Mouse (Mus musculus) heart, postnatal 0 days (tissue): ENCODE results near the gene Mrtfa. TPM values are rescaled to one million over a fixed set of nuclear protein-coding genes. Genes with fewer than 3 reads are reported as not detected.

Experiments
- ATAC-seq: fragments of 200-750 bp; cut with Nextera tagmentation; 2 replicates; pipeline ENCODE4 v1.8.0; 2017; ENCODE audit warnings: low read depth, moderate number of reproducible peaks, moderate library complexity; ENCODE audit not compliant: insufficient read depth
- DNase-seq: peaks from one replicate; pipeline ENCODE4 v3.0.0-alpha.2; 2016; ENCODE audit warnings: low spot score
- H3K27ac ChIP-seq: fragments of 300-500 bp; sonication (generic); 2 replicates; pipeline ENCODE4 v1.5.1; 2014; ENCODE audit warnings: low read depth, mild to moderate bottlenecking
- H3K27me3 ChIP-seq: fragments of 300-500 bp; sonication (generic); 2 replicates; pipeline ENCODE4 v1.6.1; 2014; ENCODE audit warnings: low read length, mixed read lengths; ENCODE audit not compliant: control insufficient read depth, insufficient read depth
- H3K36me3 ChIP-seq: fragments of 300-500 bp; sonication (generic); replicated peaks from 2 replicates; pipeline ENCODE4 v1.6.1; 2014; ENCODE audit warnings: low read length, mixed read lengths; ENCODE audit not compliant: control insufficient read depth, insufficient read depth
- H3K4me1 ChIP-seq: fragments of 300-500 bp; sonication (generic); 2 replicates; pipeline ENCODE4 v1.6.1; 2014; ENCODE audit warnings: antibody characterized with exemption; ENCODE audit not compliant: control insufficient read depth, insufficient read depth
- H3K4me2 ChIP-seq: fragments of 300-500 bp; sonication (generic); 2 replicates; pipeline ENCODE4 v1.6.1; 2014; ENCODE audit warnings: low read depth, mild to moderate bottlenecking, low read length, moderate library complexity
- H3K4me3 ChIP-seq: fragments of 300-500 bp; sonication (generic); 2 replicates; pipeline ENCODE4 v1.5.1; 2014; ENCODE audit warnings: low read depth, low read length
- H3K9ac ChIP-seq: fragments of 300-500 bp; sonication (generic); replicated peaks from 2 replicates; pipeline ENCODE4 v1.6.1; 2014; ENCODE audit warnings: low read depth, low read length, mixed read lengths
- H3K9me3 ChIP-seq: fragments of 300-500 bp; sonication (generic); replicated peaks from 2 replicates; pipeline ENCODE4 v1.6.1; 2016; ENCODE audit warnings: low read length; ENCODE audit not compliant: control insufficient read depth
- CTCF ChIP-seq: IDR thresholded peaks from 2 replicates; pipeline ENCODE4 v1.5.1; 2016; ENCODE audit warnings: antibody characterized with exemption, control low read depth, low read depth
- EP300 ChIP-seq: IDR thresholded peaks from 2 replicates; pipeline ENCODE4 v1.6.1; 2016; ENCODE audit warnings: antibody characterized with exemption, low read depth
- WGBS: fragments of 180-500 bp; shearing (Covaris S2); extraction: QIAGEN DNeasy Blood & Tissue Kit; methylation state at CpG from one replicate; pipeline ENCODE4 v1.1.7; 2014; 5-methylcytosine and 5-hydroxymethylcytosine counted together
- polyA plus RNA-seq: library from polyadenylated mRNA; unstranded; fragments of >200 nt; fragmentation: Nextera tagmentation; extraction: Ambion mirVana; gene quantifications from 2 replicates; pipeline ENCODE4 v1.2.1, GENCODE M21; 2015
- total RNA-seq: library from RNA; depleted of rRNA; stranded (reverse); fragments of >200 nt; gene quantifications from 2 replicates; pipeline ENCODE4 v1.2.3, GENCODE M21; 2014; ENCODE audit warnings: low replicate concordance

The Mrtfa gene
- total and polyA plus RNA-seq, 2 experiments from 2014 or later = 4.9 to 26.0 TPM

DNA sequence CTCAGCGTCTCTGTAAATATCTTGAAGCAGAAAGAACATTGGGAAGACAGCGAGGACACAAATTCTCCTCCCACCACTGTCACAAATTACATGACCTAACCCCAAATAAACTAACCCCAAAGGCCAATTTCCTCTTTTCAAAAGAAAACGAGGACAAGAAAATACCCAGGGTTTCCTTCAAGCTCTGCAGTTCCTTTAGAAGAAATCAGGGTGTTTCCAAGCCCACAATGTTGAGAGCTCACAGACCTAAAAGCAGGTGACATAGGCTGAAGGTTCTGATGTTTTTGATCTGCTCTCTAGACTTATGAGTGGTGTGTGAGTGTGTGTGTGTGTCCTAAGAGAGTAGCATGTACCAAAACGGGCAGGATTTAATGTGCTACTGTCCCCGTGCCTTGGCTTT lies 89.2 kb downstream of the Mrtfa start:
- no peaks in the 10 kb centered on the region for H3K36me3 ChIP-seq
- WGBS = 65% methylated on average over 5 of the region's 5 CpGs
- H3K4me1 ChIP-seq = peaks cover 23% of the 10 kb centered on the region
- H3K4me3 ChIP-seq = no peak overlapping the region
- no peaks in the 10 kb centered on the region for H3K9me3 ChIP-seq
- no peak for ATAC-seq
- TF ChIP-seq CTCF (no peak), EP300 (no peak)
- no peaks in the 10 kb centered on the region for H3K27me3 ChIP-seq
- no peak overlapping the region for H3K27ac ChIP-seq
- H3K9ac ChIP-seq = no peak overlapping the region
- no peak for DNase-seq
- no peak overlapping the region for H3K4me2 ChIP-seq

- Histone ChIP-seq H3K4me1 (peaks cover 7% of the 10 kb centered on the region; the same call in 1 of the 2 replicates), H3K4me3 (no peak overlapping the region), H3K9ac (no peak overlapping the region), H3K36me3 (no peaks in the 10 kb centered on the region), H3K27ac (no peak overlapping the region), H3K9me3 (no peaks in the 10 kb centered on the region), H3K27me3 (no peaks in the 10 kb centered on the region), H3K4me2 (no peak overlapping the region)
- no peak for ATAC-seq
- no peak for TF ChIP-seq EP300
- no peak for TF ChIP-seq CTCF
- 68% methylated on average over 11 of the region's 11 CpGs for WGBS
- DNase-seq = no peak
Observed at GRCm38 (mm10) chr15:81099269-81099668, 91.3 kb downstream of the Mrtfa start.

GRCm38 (mm10) chr15:81098689-81099088 lies 91.9 kb downstream of the Mrtfa start:
- no peaks in the 10 kb centered on the region for H3K27me3 ChIP-seq
- no peak for TF ChIP-seq CTCF
- TF ChIP-seq EP300 = no peak
- DNase-seq = no peak
- H3K4me3 ChIP-seq = no peak overlapping the region
- H3K4me2 ChIP-seq = no peak overlapping the region
- no peaks in the 10 kb centered on the region for H3K36me3 ChIP-seq
- peaks cover 3% of the 10 kb centered on the region; the same call in 1 of the 2 replicates for H3K4me1 ChIP-seq
- H3K9me3 ChIP-seq = no peaks in the 10 kb centered on the region
- ATAC-seq = no peak
- H3K9ac ChIP-seq = no peak overlapping the region
- H3K27ac ChIP-seq = no peak overlapping the region
- 82% methylated on average over 3 of the region's 3 CpGs for WGBS

GRCm38 (mm10) chr15:81097896-81098295 lies 92.7 kb downstream of the Mrtfa start:
- Histone ChIP-seq H3K9me3 (no peaks in the 10 kb centered on the region), H3K4me2 (no peak overlapping the region), H3K36me3 (no peaks in the 10 kb centered on the region), H3K4me1 (no peaks in the 10 kb centered on the region), H3K4me3 (no peak overlapping the region), H3K27ac (peak overlapping the region; percentile 21; the same call in 1 of the 2 replicates), H3K9ac (no peak overlapping the region), H3K27me3 (no peaks in the 10 kb centered on the region)
- DNase-seq (no peak), ATAC-seq (no peak)
- 81% methylated on average over 6 of the region's 6 CpGs for WGBS
- TF ChIP-seq EP300 (no peak), CTCF (no peak)

DNA sequence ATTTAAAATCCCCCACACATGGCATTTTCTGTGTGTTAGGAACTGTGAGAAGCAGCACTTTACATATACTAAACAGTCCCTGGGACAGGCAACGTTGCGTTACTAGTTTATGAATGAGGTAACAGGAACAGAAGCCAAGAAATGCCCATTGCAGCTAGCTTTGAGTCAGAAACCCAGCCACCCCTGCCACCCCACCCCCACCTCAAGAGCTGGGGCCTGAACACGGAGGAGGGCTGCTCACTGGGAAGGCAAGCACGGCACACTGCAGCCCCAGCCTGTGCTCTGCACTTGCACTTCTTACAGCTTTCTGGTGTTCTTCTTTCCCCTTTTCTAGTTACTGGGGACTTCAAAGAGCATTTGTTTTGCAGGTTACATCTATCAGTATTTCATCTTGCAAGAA lies 93.1 kb downstream of the Mrtfa start:
- Histone ChIP-seq H3K4me3 (no peak overlapping the region), H3K27ac (peak overlapping the region; percentile 21; the same call in 1 of the 2 replicates), H3K9me3 (no peaks in the 10 kb centered on the region), H3K4me2 (no peak overlapping the region), H3K27me3 (no peaks in the 10 kb centered on the region), H3K4me1 (no peaks in the 10 kb centered on the region), H3K36me3 (no peaks in the 10 kb centered on the region), H3K9ac (no peak overlapping the region)
- ATAC-seq (no peak), DNase-seq (no peak)
- WGBS = 16% methylated on average over 4 of the region's 4 CpGs
- TF ChIP-seq EP300 (no peak), CTCF (no peak)

GRCm38 (mm10) chr15:81096329-81097055 lies 94.1 kb downstream of the Mrtfa start:
- Histone ChIP-seq H3K27ac (no peak overlapping the region), H3K27me3 (no peaks in the 10 kb centered on the region), H3K9ac (no peak overlapping the region), H3K9me3 (no peaks in the 10 kb centered on the region), H3K4me1 (no peaks in the 10 kb centered on the region), H3K4me3 (no peak overlapping the region), H3K36me3 (no peaks in the 10 kb centered on the region), H3K4me2 (no peak overlapping the region)
- 55% methylated on average over 7 of the region's 7 CpGs for WGBS
- ATAC-seq = no peak
- no peak for DNase-seq
- TF ChIP-seq CTCF (no peak), EP300 (no peak)
